Comparison of ENCODE assay signal across 8 mouse cellular contexts in genomic region chr17:45563655-45564530, GRCm38 (mm10). TPM values are rescaled to one million over a fixed set of nuclear protein-coding genes. Genes with fewer than 3 reads are reported as not detected.
DNase-seq lines count a peak whose midpoint lies in the region; ATAC-seq and TF ChIP-seq lines count a peak whose summit lies in the region.

Gene Slc35b2 (plus strand): TSS chr17:45563874.

- peak; percentile 79 for DNase-seq in WW6 (ENCODE audit: low read depth, low spot score)
- DNase-seq in gastrocnemius, adult 8-10 months (ENCODE audit: low spot score in 2 of 2), result peak; percentile 86 to 88
- peak; percentile 97 for DNase-seq in hindbrain, postnatal 0 days (ENCODE audit: low spot score)
- peak; percentile 75 to 90 for DNase-seq in left cerebral cortex, adult 9 months (ENCODE audit: low spot score in 2 of 2)
- peak; percentile 88 to 95 for DNase-seq in right cerebral cortex, adult 2 months (ENCODE audit: low spot score in 2 of 2)
- DNase-seq in urinary bladder, postnatal 10 days (ENCODE audit: low spot score), result peak; percentile 84

- peak; percentile 89 for ATAC-seq in hindbrain, postnatal 0 days

- peak; percentile 64 for TF ChIP-seq CTCF in cortical plate, adult 2 months (IDR thresholded peaks at IDR 0.05; ENCODE audit: extremely low read depth, insufficient read depth, low read length)
- TF ChIP-seq CTCF in hindbrain, postnatal 0 days (IDR thresholded peaks at IDR 0.05; ENCODE audit: low read depth), result peak; percentile 89

- H3K4me1 ChIP-seq in cortical plate, adult 2 months (ENCODE audit: control insufficient read depth, insufficient read depth, low read length), result no peaks in the 10 kb centered on the region
- peaks cover 9% of the 10 kb centered on the region; the same call in 1 of the 2 replicates for H3K4me1 ChIP-seq in hindbrain, postnatal 0 days (ENCODE audit: insufficient read depth, low read length)
- peaks cover 58% of the 10 kb centered on the region for H3K4me1 ChIP-seq in megakaryocyte, embryonic 14.5 days

- peak within 1 kb of the TSS; percentile 80 for H3K4me2 ChIP-seq in hindbrain, postnatal 0 days (ENCODE audit: low read depth, low read length)

- H3K9me3 ChIP-seq in hindbrain, postnatal 0 days (ENCODE audit: low read length), result no peaks in the 10 kb centered on the region
- no peaks in the 10 kb centered on the region for H3K9me3 ChIP-seq in megakaryocyte, embryonic 14.5 days

- peak within 1 kb of the TSS; percentile 81 for H3K27ac ChIP-seq in cortical plate, adult 2 months (ENCODE audit: insufficient read depth, low read length)
- H3K27ac ChIP-seq in hindbrain, postnatal 0 days, result peak within 1 kb of the TSS; percentile 94

- H3K27me3 ChIP-seq in hindbrain, postnatal 0 days (ENCODE audit: insufficient read depth, low read length), result no peaks in the 10 kb centered on the region
- peaks cover 11% of the 10 kb centered on the region for H3K27me3 ChIP-seq in megakaryocyte, embryonic 14.5 days (replicated peaks)

- WGBS in hindbrain, postnatal 0 days, result under 1% methylated on average over 48 of the region's 61 CpGs

- peak within 1 kb of the TSS; percentile 93 for H3K9ac ChIP-seq in hindbrain, postnatal 0 days (replicated peaks; ENCODE audit: low read length)

- H3K36me3 ChIP-seq in hindbrain, postnatal 0 days (ENCODE audit: insufficient read depth, low read length), result peaks cover 31% of the 10 kb centered on the region
- H3K36me3 ChIP-seq in megakaryocyte, embryonic 14.5 days (replicated peaks; ENCODE audit: low read length), result peaks cover 76% of the 10 kb centered on the region

- TF ChIP-seq POLR2A in cortical plate, adult 2 months (IDR thresholded peaks at IDR 0.05; ENCODE audit: extremely low read depth, insufficient read depth, low read length), result peak; percentile 46; the same call in 1 of the 2 replicates

- H3K4me3 ChIP-seq in cortical plate, adult 2 months (ENCODE audit: insufficient read depth, low read length), result peak within 1 kb of the TSS; percentile 79
- H3K4me3 ChIP-seq in hindbrain, postnatal 0 days (ENCODE audit: low read length), result peak within 1 kb of the TSS; percentile 79
- peak within 1 kb of the TSS; percentile 99 for H3K4me3 ChIP-seq in megakaryocyte, embryonic 14.5 days (replicated peaks)

RNA-seq across cellular contexts. Expression of gene Slc35b2, which starts in this region (rescaled TPM):
- 52.4 and 52.6 TPM in 2 replicates for polyA plus RNA-seq in cortical plate, adult 2 months (2012; rRNA removed)
- 10 to 100 TPM; 17.2 to 22.9 (median 19.8) TPM for total RNA-seq in gastrocnemius, adult 8-10 months (2022)
- 105 and 139 TPM in 2 replicates for total RNA-seq in hindbrain, postnatal 0 days (2014; rRNA removed)
- polyA plus RNA-seq in hindbrain, postnatal 0 days (2015; fragmentation: Nextera tagmentation; extraction: Ambion mirVana), result 90.3 and 94.0 TPM in 2 replicates
- 24.8 and 30.6 TPM in 2 replicates for polyA plus RNA-seq in megakaryocyte, embryonic 14.5 days (2012; ENCODE audit: insufficient read depth, low replicate concordance)

Comparison
In these comparisons a context has a peak if more than half of its experiments do, and no peak if none do; other contexts are left out.
1. Peak in every context shown above with its lines: DNase-seq, ATAC-seq, H3K4me3 ChIP-seq and H3K27ac ChIP-seq.